Mouse (Mus musculus): ENCODE results near the gene Hpse2.

- TF ChIP-seq CHD2 (IDR thresholded peaks at IDR 0.05; ENCODE audit: low read depth, low read length) = no peak
- no peak for TF ChIP-seq MAFK (IDR thresholded peaks at IDR 0.05; ENCODE audit: insufficient read depth, low read depth, low read length)
- no peak for TF ChIP-seq ZC3H11A (IDR thresholded peaks at IDR 0.05; ENCODE audit: borderline replicate concordance, low read depth, low read length)
Measured at GRCm38 (mm10) chr19:42770141-42770872, 617.8 kb downstream of the Hpse2 start.
